Mouse (Mus musculus) layer of hippocampus, adult 9-11 months (tissue): ENCODE data around the gene Yipf4.

Source experiments
- DNase-seq: peaks from one replicate; pipeline ENCODE4 v3.0.0; 2022

The Yipf4 gene

GRCm38 (mm10) chr17:74526806-74527653 lies 37.7 kb downstream of the Yipf4 start:
- no peak for DNase-seq

GRCm38 (mm10) chr17:74527729-74528607 lies 38.7 kb downstream of the Yipf4 start, which contains the start of gene Birc6:
TSS of gene Birc6 (plus strand) at chr17:74528295.
- DNase-seq: peak; percentile 100

- DNase-seq: peak; percentile 23
Measured at GRCm38 (mm10) chr17:74528648-74529532, 39.6 kb downstream of the Yipf4 start.

- no peak for DNase-seq
Measured at GRCm38 (mm10) chr17:74529533-74529824, 40.2 kb downstream of the Yipf4 start.

- DNase-seq: no peak
Measured at GRCm38 (mm10) chr17:74534971-74535370, 45.7 kb downstream of the Yipf4 start.

GRCm38 (mm10) chr17:74537526-74537925 lies 48.2 kb downstream of the Yipf4 start:
- DNase-seq: no peak

GRCm38 (mm10) chr17:74543615-74544014 lies 54.3 kb downstream of the Yipf4 start:
- DNase-seq: no peak
